Mouse (Mus musculus) retina, postnatal 7 days (tissue): ENCODE results near the gene Il27ra.
"Not testable (repeated sequence)": the region's sequence is repeated elsewhere in the genome, so short reads cannot be mapped to it uniquely, and the experiment has no call there.

Source experiments
- DNase-seq: peaks from one replicate; pipeline ENCODE4 v3.0.0-alpha.2; 2012; ENCODE audit warnings: low read depth, low spot score

Il27ra gene

GRCm38 (mm10) chr8:84021096-84021495, 21.3 kb downstream of the Il27ra start, which contains the start of gene Palm3:
Gene Palm3, plus strand, starts transcription at chr8:84021471.
- no peak for DNase-seq

GRCm38 (mm10) chr8:84019738-84020137, 22.7 kb downstream of the Il27ra start:
- no peak for DNase-seq

- no peak for DNase-seq
Observed at GRCm38 (mm10) chr8:84015833-84016232, 26.6 kb downstream of the Il27ra start.

- DNase-seq = no peak
Observed at GRCm38 (mm10) chr8:84012499-84013165, 29.8 kb downstream of the Il27ra start.

GRCm38 (mm10) chr8:84011705-84012498, 30.5 kb downstream of the Il27ra start, which contains the start of gene 2210011C24Rik:
Gene 2210011C24Rik, minus strand, starts transcription at chr8:84012171.
- no peak for DNase-seq

- peak; percentile 59 for DNase-seq
Observed at GRCm38 (mm10) chr8:84010625-84011611, 31.5 kb downstream of the Il27ra start.

GRCm38 (mm10) chr8:84009876-84010275, 32.5 kb downstream of the Il27ra start:
- DNase-seq = peak; percentile 73

- DNase-seq = no peak
Observed at GRCm38 (mm10) chr8:84008362-84008761, 34.0 kb downstream of the Il27ra start.

- DNase-seq = not testable (repeated sequence)
Observed at GRCm38 (mm10) chr8:84005502-84005901, 36.9 kb downstream of the Il27ra start.

GRCm38 (mm10) chr8:84004533-84005201, 37.7 kb downstream of the Il27ra start:
- DNase-seq = peak; percentile 79

- DNase-seq = no peak
Observed at GRCm38 (mm10) chr8:84003612-84004246, 38.7 kb downstream of the Il27ra start.

GRCm38 (mm10) chr8:84002957-84003611, 39.3 kb downstream of the Il27ra start:
- no peak for DNase-seq

GRCm38 (mm10) chr8:84001281-84002000, 40.9 kb downstream of the Il27ra start, which contains the start of gene 1700067K01Rik:
Gene 1700067K01Rik, plus strand, starts transcription at chr8:84001502.
- DNase-seq = no peak

- DNase-seq = no peak
Observed at GRCm38 (mm10) chr8:83999825-84000224, 42.6 kb downstream of the Il27ra start.

GRCm38 (mm10) chr8:83999057-83999705, 43.2 kb downstream of the Il27ra start:
- DNase-seq = no peak

- DNase-seq = no peak
Observed at GRCm38 (mm10) chr8:83998231-83999056, 43.9 kb downstream of the Il27ra start.

- no peak for DNase-seq
Observed at GRCm38 (mm10) chr8:83997511-83998141, 44.8 kb downstream of the Il27ra start, which contains the start of gene Samd1. Gene Samd1, plus strand, starts transcription at chr8:83997672.
